Mouse (Mus musculus): Measurements from ENCODE around the gene Stxbp3. TPM values are rescaled to one million over a fixed set of nuclear protein-coding genes. Genes with fewer than 3 reads are reported as not detected.
"Not testable (repeated sequence)": the region's sequence is repeated elsewhere in the genome, so short reads cannot be mapped to it uniquely, and the experiment has no call there.

Stxbp3 gene
- total RNA-seq (2021), result 10 to 100 TPM; 48.9 to 61.5 TPM
- long read RNA-seq, experiment 1, transcript Stxbp3-201 (19 exons, 2,419 nt), result major isoform, 54 of 59 reads
- long read RNA-seq, experiment 1, partial matches to known transcripts, result 4 of 59 reads
- long read RNA-seq, experiment 1, other reads (novel, unspliced or antisense), result 1 of 59 reads
- long read RNA-seq, experiment 2, transcript Stxbp3-201 (19 exons, 2,419 nt), result major isoform, 8 of 9 reads
- long read RNA-seq, experiment 2, partial matches to known transcripts, result 0 of 9 reads
- long read RNA-seq, experiment 2, other reads (novel, unspliced or antisense), result 1 of 9 reads

- DNase-seq, result peak; percentile 99
Measured at GRCm38 (mm10) chr3:108840000-108840715, at the start of gene Stxbp3. Stxbp3 (minus strand) TSS chr3:108840526.

GRCm38 (mm10) chr3:108889908-108890307, 49.6 kb upstream of the Stxbp3 start, which contains the start of gene Fndc7:
Fndc7 (minus strand) TSS chr3:108890008.
- no peak for DNase-seq

- DNase-seq, result no peak
Measured at GRCm38 (mm10) chr3:108887618-108887975, 47.3 kb upstream of the Stxbp3 start.

- no peak for DNase-seq
Measured at GRCm38 (mm10) chr3:108886934-108887617, 46.8 kb upstream of the Stxbp3 start.

- DNase-seq, result no peak
Measured at GRCm38 (mm10) chr3:108885686-108886530, 45.6 kb upstream of the Stxbp3 start.

GRCm38 (mm10) chr3:108884706-108885289, 44.5 kb upstream of the Stxbp3 start:
- no peak for DNase-seq

- no peak for DNase-seq
Measured at GRCm38 (mm10) chr3:108883067-108883466, 42.7 kb upstream of the Stxbp3 start.

GRCm38 (mm10) chr3:108881873-108882272, 41.5 kb upstream of the Stxbp3 start:
- not testable (repeated sequence) for DNase-seq

GRCm38 (mm10) chr3:108880544-108881507, 40.5 kb upstream of the Stxbp3 start:
- DNase-seq, result peak; percentile 62

- DNase-seq, result no peak
Measured at GRCm38 (mm10) chr3:108879836-108880435, 39.6 kb upstream of the Stxbp3 start.

- DNase-seq, result no peak
Measured at GRCm38 (mm10) chr3:108879129-108879528, 38.8 kb upstream of the Stxbp3 start.

GRCm38 (mm10) chr3:108870631-108871030, 30.3 kb upstream of the Stxbp3 start:
- DNase-seq, result peak; percentile 64 to 73

GRCm38 (mm10) chr3:108867449-108867848, 27.1 kb upstream of the Stxbp3 start:
- no peak for DNase-seq

- DNase-seq, result no peak
Measured at GRCm38 (mm10) chr3:108865676-108866075, 25.4 kb upstream of the Stxbp3 start.

GRCm38 (mm10) chr3:108865129-108865528, 24.8 kb upstream of the Stxbp3 start:
- no peak for DNase-seq

GRCm38 (mm10) chr3:108863091-108863490, 22.8 kb upstream of the Stxbp3 start:
- peak in 1 of 2 experiments; percentile 43 for DNase-seq

GRCm38 (mm10) chr3:108862282-108862681, 22.0 kb upstream of the Stxbp3 start:
- not testable (repeated sequence) for DNase-seq

GRCm38 (mm10) chr3:108860786-108861185, 20.5 kb upstream of the Stxbp3 start:
- DNase-seq, result no peak

- peak; percentile 38 to 61 for DNase-seq
Measured at GRCm38 (mm10) chr3:108858231-108858770, 18.0 kb upstream of the Stxbp3 start.

- no peak for DNase-seq
Measured at GRCm38 (mm10) chr3:108857714-108858113, 17.4 kb upstream of the Stxbp3 start.

Data from adrenal gland, postnatal 36 days (tissue).